Mouse (Mus musculus) MEL (cell line): ENCODE data around the gene Borcs7. TPM values are rescaled to one million over a fixed set of nuclear protein-coding genes. Genes with fewer than 3 reads are reported as not detected.

ENCODE experiments used
- DNase-seq: peaks from one replicate; pipeline ENCODE4 v3.0.0; 2011; ENCODE audit warnings: low read depth, low spot score
- H3K27ac ChIP-seq: 2 replicates; pipeline ENCODE4 v1.5.1; 2012; ENCODE audit warnings: low read depth, mild to moderate bottlenecking, control low read depth, low read length, moderate library complexity; ENCODE audit not compliant: control insufficient read depth
- H3K27me3 ChIP-seq, 2 experiments: fragments of 150-350 bp in 1 of 2; sonication (generic) in 1 of 2; 2 replicates each; pipeline ENCODE4 v1.6.1; 2012; ENCODE audit warnings: low read length in 2 of 2, mild to moderate bottlenecking in 2 of 2, improper control_type of control experiment in 1 of 2, moderate library complexity in 1 of 2; ENCODE audit not compliant: insufficient read depth in 2 of 2, control insufficient read depth in 1 of 2
- H3K36me3 ChIP-seq, 2 experiments: 2 replicates each; pipeline ENCODE4 v1.6.1; 2012 to 2014; ENCODE audit warnings: low read length in 2 of 2, improper control_type of control experiment in 1 of 2, inconsistent platforms in 1 of 2, mild to moderate bottlenecking in 1 of 2; ENCODE audit not compliant: insufficient read depth in 2 of 2, control insufficient read depth in 1 of 2
- H3K4me1 ChIP-seq, 2 experiments: fragments of 150-350 bp in 1 of 2; sonication (generic) in 1 of 2; 2 replicates each; pipeline ENCODE4 v1.6.1; 2012; ENCODE audit warnings: low read length in 2 of 2, improper control_type of control experiment in 1 of 2, mild to moderate bottlenecking in 1 of 2; ENCODE audit not compliant: insufficient read depth in 2 of 2, control insufficient read depth in 1 of 2
- H3K4me3 ChIP-seq, 2 experiments: fragments of 150-350 bp in 1 of 2; sonication (generic) in 1 of 2; 2 replicates each; pipeline ENCODE4 v1.5.1; 2012; ENCODE audit warnings: low read depth in 2 of 2, low read length in 2 of 2, mild to moderate bottlenecking in 2 of 2, moderate library complexity in 2 of 2, control low read depth in 1 of 2, improper control_type of control experiment in 1 of 2; ENCODE audit not compliant: control insufficient read depth in 1 of 2, insufficient read depth in 1 of 2
- H3K79me2 ChIP-seq: 2 replicates; pipeline ENCODE4 v1.6.1; 2012; ENCODE audit warnings: mild to moderate bottlenecking, low read length, moderate library complexity; ENCODE audit not compliant: control insufficient read depth, poor library complexity, insufficient read depth
- H3K9ac ChIP-seq: 2 replicates; pipeline ENCODE4 v1.6.1; 2012; ENCODE audit warnings: low read depth, mild to moderate bottlenecking, control low read depth, low read length, moderate library complexity; ENCODE audit not compliant: control insufficient read depth, poor library complexity, severe bottlenecking
- H3K9me3 ChIP-seq: fragments of 150-350 bp; sonication (generic); replicated peaks from 2 replicates; pipeline ENCODE4 v1.6.1; 2012; ENCODE audit warnings: mild to moderate bottlenecking, low read length, improper control_type of control experiment, moderate library complexity; ENCODE audit not compliant: insufficient read depth
- CTCF ChIP-seq, 3 experiments: IDR thresholded peaks in 2 of 3; conservative IDR thresholded peaks in 1 of 3; 2 replicates each; pipeline ENCODE4 v1.5.1; 2011 to 2012; ENCODE audit warnings: low read length in 3 of 3, low read depth in 2 of 3, mild to moderate bottlenecking in 2 of 3, improper control_type of control experiment in 1 of 3, inconsistent platforms in 1 of 3, mixed read lengths in 1 of 3, moderate library complexity in 1 of 3; ENCODE audit not compliant: control insufficient read depth in 1 of 3, insufficient read depth in 1 of 3, poor library complexity in 1 of 3, severe bottlenecking in 1 of 3
- EP300 ChIP-seq, 2 experiments: IDR thresholded peaks; 2 replicates each; pipeline ENCODE4 v1.6.1; 2011; ENCODE audit warnings: improper control_type of control experiment in 2 of 2, low read length in 2 of 2, low read depth in 1 of 2, mild to moderate bottlenecking in 1 of 2
- ETS1 ChIP-seq: IDR thresholded peaks from 2 replicates; pipeline ENCODE4 v1.6.1; 2012; ENCODE audit warnings: low read depth, mild to moderate bottlenecking, inconsistent platforms, low read length, improper control_type of control experiment, moderate library complexity
- GATA1 ChIP-seq: IDR thresholded peaks from 2 replicates; pipeline ENCODE4 v1.6.1; 2011; ENCODE audit warnings: low read depth, low read length, improper control_type of control experiment
- HCFC1 ChIP-seq: IDR thresholded peaks from 2 replicates; pipeline ENCODE4 v1.6.1; 2012; ENCODE audit warnings: low read depth, mild to moderate bottlenecking, inconsistent platforms, low read length, improper control_type of control experiment, moderate library complexity
- MAFK ChIP-seq: IDR thresholded peaks from 2 replicates; pipeline ENCODE4 v1.6.1; 2011; ENCODE audit warnings: low read depth, mild to moderate bottlenecking, low read length, improper control_type of control experiment, borderline replicate concordance
- MEF2A ChIP-seq: IDR thresholded peaks from 2 replicates; pipeline ENCODE4 v1.6.1; 2014; ENCODE audit warnings: low read depth, mild to moderate bottlenecking, inconsistent platforms, low read length, improper control_type of control experiment; ENCODE audit not compliant: poor library complexity, insufficient replicate concordance, severe bottlenecking; ENCODE audit errors: extremely low read depth
- MXI1 ChIP-seq: IDR thresholded peaks from 2 replicates; pipeline ENCODE4 v1.6.1; 2011; ENCODE audit warnings: mild to moderate bottlenecking, low read depth, low read length, improper control_type of control experiment
- MYB ChIP-seq: IDR thresholded peaks from 2 replicates; pipeline ENCODE4 v1.6.1; 2011; ENCODE audit warnings: mild to moderate bottlenecking, low read depth, low read length, improper control_type of control experiment
- MYC ChIP-seq: IDR thresholded peaks from 2 replicates; pipeline ENCODE4 v1.6.1; 2011; ENCODE audit warnings: low read depth, mild to moderate bottlenecking, low read length, improper control_type of control experiment, moderate library complexity
- POLR2AphosphoS2 ChIP-seq: IDR thresholded peaks from 2 replicates; pipeline ENCODE4 v1.6.1; 2011; ENCODE audit warnings: low read length, improper control_type of control experiment
- RCOR1 ChIP-seq: IDR thresholded peaks from 2 replicates; pipeline ENCODE4 v1.6.1; 2012; ENCODE audit warnings: low read depth, mild to moderate bottlenecking, inconsistent platforms, low read length, improper control_type of control experiment
- SIN3A ChIP-seq: IDR thresholded peaks from 2 replicates; pipeline ENCODE4 v1.6.1; 2012; ENCODE audit warnings: low read length, improper control_type of control experiment, inconsistent platforms
- SMC3 ChIP-seq: IDR thresholded peaks from 2 replicates; pipeline ENCODE4 v1.6.1; 2011; ENCODE audit warnings: low read depth, low read length, improper control_type of control experiment
- TAL1 ChIP-seq: IDR thresholded peaks from 2 replicates; pipeline ENCODE4 v1.6.1; 2012; ENCODE audit warnings: mild to moderate bottlenecking, inconsistent platforms, low read length, moderate library complexity, mixed read lengths
- TBP ChIP-seq: IDR thresholded peaks from 2 replicates; pipeline ENCODE4 v1.8.0; 2011; ENCODE audit warnings: low read depth, low read length, improper control_type of control experiment
- TCF12 ChIP-seq: IDR thresholded peaks from 2 replicates; pipeline ENCODE4 v1.6.1; 2014; ENCODE audit warnings: low read depth, mild to moderate bottlenecking, inconsistent platforms, low read length, improper control_type of control experiment, moderate library complexity
- USF1 ChIP-seq: IDR thresholded peaks from 2 replicates; pipeline ENCODE4 v1.6.1; 2014; ENCODE audit warnings: low read depth, mild to moderate bottlenecking, inconsistent platforms, low read length, improper control_type of control experiment, moderate library complexity
- ZC3H11A ChIP-seq: IDR thresholded peaks from 2 replicates; pipeline ENCODE4 v1.6.1; 2012; ENCODE audit warnings: low read depth, mild to moderate bottlenecking, inconsistent platforms, low read length, improper control_type of control experiment
- polyA plus RNA-seq, 2 experiments: library from polyadenylated mRNA; stranded (reverse) in 1 of 2; unstranded in 1 of 2; fragments of >175 nt in 1 of 2; fragments of >200 nt in 1 of 2; gene quantifications; 2 replicates each; pipeline versions ENCODE4 v1.2.1 to v1.2.4; 2012; ENCODE audit warnings: low replicate concordance in 2 of 2, low read depth in 1 of 2; ENCODE audit not compliant: insufficient read length in 2 of 2, insufficient read depth in 1 of 2, missing spikeins in 1 of 2
- total RNA-seq: library from RNA; depleted of rRNA; stranded (reverse); fragments of 300-350 nt; gene quantifications from 2 replicates; pipeline ENCODE4 v1.2.3, GENCODE M21; 2012

The Borcs7 gene
- total and polyA plus RNA-seq, 3 experiments = 4.1 to 11.1 TPM; not detected in 1

- TF ChIP-seq HCFC1 (no peak), MYB (no peak)
Measured at GRCm38 (mm10) chr19:46669802-46670201, 19.9 kb upstream of the Borcs7 start (continued).

GRCm38 (mm10) chr19:46670691-46671090, 19.0 kb upstream of the Borcs7 start:
- H3K4me3 ChIP-seq = peak overlapping the region; percentile 25 to 39
- DNase-seq = peak; percentile 80
- TF ChIP-seq CTCF (IDR thresholded peaks at IDR 0.05 in 2 of 3, conservative IDR thresholded peaks at IDR 0.05 in 1 of 3; ENCODE audit: control insufficient read depth in 1 of 3, insufficient read depth in 1 of 3, low read depth in 2 of 3, low read length in 3 of 3, poor library complexity in 1 of 3, severe bottlenecking in 1 of 3) = peak; percentile 85 to 100 (median 99); a peak in 5 of 6 replicates
- TF ChIP-seq SIN3A = 0 out of 2 replicates have a peak, but pooled peaks have one; percentile 57
- TF ChIP-seq USF1 = no peak
- no peak for TF ChIP-seq GATA1
- TF ChIP-seq ZC3H11A = peak; percentile 100
- peak; percentile 98 for TF ChIP-seq SMC3
- TF ChIP-seq MXI1 = no peak
- no peaks in the 10 kb centered on the region for H3K9me3 ChIP-seq
- H3K27me3 ChIP-seq = no peaks in the 10 kb centered on the region
- peaks cover 6 to 27% of the 10 kb centered on the region in 2 experiments for H3K4me1 ChIP-seq
- no peak overlapping the region for H3K27ac ChIP-seq
- no peaks in the 10 kb centered on the region for H3K79me2 ChIP-seq
- H3K36me3 ChIP-seq = peaks cover 0 to 18% of the 10 kb centered on the region in 2 experiments; a peak in 2 of 4 replicates
- peak overlapping the region; percentile 27; the same call in 1 of the 2 replicates for H3K9ac ChIP-seq

- Histone ChIP-seq H3K4me3 (no peak within 1 kb of the TSS), H3K9me3 (no peaks in the 10 kb centered on the region), H3K9ac (no peak within 1 kb of the TSS)
- TF ChIP-seq SMC3 (peak; percentile 39), SIN3A (peak; percentile 62; the same call in 1 of the 2 replicates), EP300 (IDR thresholded peaks at IDR 0.05; ENCODE audit: low read depth in 1 of 2, low read length in 2 of 2) (peak; percentile 89 to 93), GATA1 (peak; percentile 95), MYC (peak; percentile 75), POLR2AphosphoS2 (no peak), RCOR1 (peak; percentile 85; the same call in 1 of the 2 replicates), ETS1 (peak; percentile 90), MXI1 (peak; percentile 78), TAL1 (peak; percentile 94), MAFK (no peak), TCF12 (peak; percentile 97), MEF2A (no peak), TBP (peak; percentile 52; the same call in 1 of the 2 replicates)
- TF ChIP-seq, all 39 proteins: peak for 11
- no peak within 1 kb of the TSS for H3K27ac ChIP-seq
- peaks cover 0 to 18% of the 10 kb centered on the region in 2 experiments; a peak in 2 of 4 replicates for H3K36me3 ChIP-seq
- peaks cover 0 to 2% of the 10 kb centered on the region in 2 experiments; a peak in 1 of 4 replicates for H3K27me3 ChIP-seq
- peak; percentile 87 for DNase-seq
- H3K4me1 ChIP-seq = peaks cover 6 to 27% of the 10 kb centered on the region in 2 experiments
- no peaks in the 10 kb centered on the region for H3K79me2 ChIP-seq
Measured at GRCm38 (mm10) chr19:46672766-46673418, 16.8 kb upstream of the Borcs7 start, which contains the start of gene Cyp17a1. Gene Cyp17a1, minus strand, starts transcription at chr19:46673172.
